In genomic region chr7:132759926-132760325, GRCm38 (mm10) we compare ENCODE assay signal across 13 mouse cellular contexts. TPM values are rescaled to one million over a fixed set of nuclear protein-coding genes. Genes with fewer than 3 reads are reported as not detected.
A peak's percentile ranks its signal among the peaks of the same experiment; 100 is the strongest.
DNase-seq lines count a peak whose midpoint lies in the region; ATAC-seq and TF ChIP-seq lines count a peak whose summit lies in the region.
"Had no signal": no experiment of that assay in that cellular context is flagged by ENCODE, and none has a peak within 500 bp of the region (broad histone marks: within the 10 kb centered on the region; RNA-seq: fewer than 3 reads in every experiment).

No protein-coding gene starts in this region.

- DNase-seq in retina, postnatal 1 day = peak; percentile 33
- no peak for DNase-seq in retina, embryonic 14.5 days (ENCODE audit: low spot score)
- peak; percentile 74 for DNase-seq in cerebellum, adult 8-10 months
- DNase-seq in kidney, adult 2 months = no peak
- no peak for DNase-seq in T-cell, adult 2 months (ENCODE audit: low spot score)
- DNase-seq: adrenal gland, postnatal 25 days; heart, adult 2 months; heart, postnatal 36 days; kidney, adult 9 months; layer of hippocampus, adult 9-11 months; liver, postnatal 0 days had no signal

- no peak overlapping the region for H3K4me2 ChIP-seq in forebrain, embryonic 15.5 days (replicated peaks)

- no peak for TF ChIP-seq POLR2A in kidney, adult 2 months (IDR thresholded peaks at IDR 0.05; ENCODE audit: low read depth, low read length)

- H3K9me3 ChIP-seq in forebrain, embryonic 15.5 days = no peaks in the 10 kb centered on the region

- no peak overlapping the region for H3K4me3 ChIP-seq in forebrain, embryonic 15.5 days
- no peak overlapping the region for H3K4me3 ChIP-seq in kidney, adult 2 months (ENCODE audit: insufficient read depth, low read depth, low read length)
- H3K4me3 ChIP-seq: heart, adult 2 months had no signal

- H3K27ac ChIP-seq in forebrain, embryonic 15.5 days (replicated peaks) = peak overlapping the region; percentile 74
- no peak overlapping the region for H3K27ac ChIP-seq in kidney, adult 2 months (ENCODE audit: insufficient read depth, low read depth, low read length)
- H3K27ac ChIP-seq: heart, adult 2 months had no signal

- no peaks in the 10 kb centered on the region for H3K27me3 ChIP-seq in forebrain, embryonic 15.5 days
- no peaks in the 10 kb centered on the region for H3K27me3 ChIP-seq in kidney, adult 2 months (replicated peaks; ENCODE audit: control insufficient read depth, insufficient read depth, low read length)

- peaks cover 8% of the 10 kb centered on the region for H3K36me3 ChIP-seq in forebrain, embryonic 15.5 days
- H3K36me3 ChIP-seq in kidney, adult 2 months (ENCODE audit: control insufficient read depth, insufficient read depth, low read length) = peaks cover 3% of the 10 kb centered on the region

- H3K9ac ChIP-seq in forebrain, embryonic 15.5 days (replicated peaks) = no peak overlapping the region
- H3K9ac ChIP-seq: liver, postnatal 0 days had no signal

- WGBS in forebrain, embryonic 15.5 days = 59% methylated on average over 6 of the region's 6 CpGs
- 96% methylated on average over 6 of the region's 6 CpGs for WGBS in kidney, adult 2 months

- TF ChIP-seq CTCF in kidney, adult 2 months (conservative IDR thresholded peaks at IDR 0.05; ENCODE audit: insufficient read depth, insufficient read length, low read depth, low read length) = no peak

- H3K4me1 ChIP-seq in forebrain, embryonic 15.5 days = peaks cover 17% of the 10 kb centered on the region
- H3K4me1 ChIP-seq in kidney, adult 2 months (ENCODE audit: control insufficient read depth, insufficient read depth, low read length) = peaks cover 6% of the 10 kb centered on the region; the same call in 1 of the 2 replicates

- ATAC-seq in forebrain, embryonic 15.5 days (replicated peaks) = no peak
- no peak for ATAC-seq in frontal cortex, adult (ENCODE audit: low TSS enrichment)
- ATAC-seq: liver, postnatal 0 days had no signal

RNA-seq across cellular contexts. Expression of gene Fam53b, which starts 53.8 kb away (rescaled TPM):
- 27.8 and 34.8 TPM in 2 replicates for polyA plus RNA-seq in forebrain, embryonic 15.5 days (2015; fragmentation: Nextera tagmentation; extraction: Ambion mirVana)
- polyA plus RNA-seq in kidney, adult 2 months (2012; rRNA removed) = 29.3 and 31.1 TPM in 2 replicates

Comparison
In these comparisons a context has a peak if more than half of its experiments do, and no peak if none do; other contexts are left out.
1. DNase-seq: peak in retina, postnatal 1 day (single experiment) and cerebellum, adult 8-10 months (single experiment); none in retina, embryonic 14.5 days (single experiment), kidney, adult 2 months (single experiment) and T-cell, adult 2 months (single experiment).